Mouse (Mus musculus): Measurements from ENCODE around the gene Mrps23.

DNA sequence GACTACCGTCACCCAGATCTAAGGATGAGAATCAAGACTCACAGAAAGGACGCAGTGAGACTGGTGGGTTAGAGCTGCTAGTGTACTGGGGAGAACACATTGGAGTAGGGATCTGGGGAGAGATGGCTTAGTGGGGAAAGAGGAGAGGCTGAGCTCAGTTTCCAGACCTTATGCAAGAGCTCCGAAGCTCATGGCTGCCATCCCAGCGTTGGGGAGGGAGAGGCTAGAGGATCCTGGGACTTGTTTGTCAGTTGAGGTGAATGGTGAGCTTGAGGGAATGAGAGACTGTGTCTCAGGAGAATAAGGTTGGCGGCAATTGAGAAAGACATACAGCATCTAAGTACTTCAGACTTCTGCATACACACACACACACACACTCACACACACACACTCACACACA lies 44.4 kb downstream of the Mrps23 start:
- TF ChIP-seq EP300 (IDR thresholded peaks at IDR 0.05; ENCODE audit: low read depth): no peak
- no peak for TF ChIP-seq CTCF (IDR thresholded peaks at IDR 0.05; ENCODE audit: low read depth)
